ENCODE assay signal across 8 mouse cellular contexts in the genomic region with DNA sequence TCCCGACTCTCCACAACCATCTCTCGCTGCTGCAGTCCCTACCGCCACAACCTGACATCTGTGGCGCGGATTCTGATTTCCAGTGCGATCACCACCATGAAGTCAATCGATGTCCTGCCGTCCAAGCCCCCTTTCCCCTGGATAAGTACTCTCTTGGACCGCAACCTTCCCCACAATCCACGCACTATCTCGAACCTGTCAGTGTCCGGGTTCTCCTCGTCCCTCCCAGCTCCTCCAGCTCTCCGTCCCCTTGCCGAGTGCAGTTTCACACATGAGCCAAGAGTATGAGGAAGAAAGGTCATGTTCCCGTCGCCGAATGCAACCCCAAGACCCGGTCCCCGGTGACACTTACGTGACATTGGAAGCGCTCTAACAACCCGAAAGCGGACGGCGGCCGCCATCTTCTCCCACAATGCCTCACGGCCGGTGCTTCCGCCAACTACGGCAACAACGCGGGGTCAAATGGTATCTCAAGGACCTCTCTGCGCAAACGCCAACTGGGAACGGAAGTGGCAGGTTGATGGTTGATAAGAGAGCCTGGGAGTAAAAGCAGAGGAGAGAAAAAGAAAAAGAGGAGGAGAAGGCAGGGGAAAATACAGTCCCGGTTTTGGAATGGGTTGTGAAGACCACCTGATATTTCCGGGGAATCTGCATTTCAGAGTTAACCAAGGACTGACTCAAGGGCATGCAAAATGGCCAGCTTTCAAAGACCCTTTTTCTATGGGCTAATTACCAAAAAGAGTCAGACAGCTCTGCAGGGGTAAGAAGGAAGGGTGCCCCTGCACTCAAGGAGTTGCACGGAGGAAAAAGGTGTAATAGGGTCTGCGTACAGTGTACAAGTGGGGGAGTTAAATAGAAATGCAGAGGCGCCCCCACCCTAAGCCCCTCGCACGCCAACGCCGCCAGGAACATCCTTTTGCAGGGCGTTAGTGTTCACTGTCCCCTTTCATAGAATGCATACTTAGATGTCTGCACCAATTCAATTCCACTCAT. TPM values are rescaled to one million over a fixed set of nuclear protein-coding genes. Genes with fewer than 3 reads are reported as not detected.
DNase-seq lines count a peak whose midpoint lies in the region; ATAC-seq and TF ChIP-seq lines count a peak whose summit lies in the region.

Gene Ndufa9 (minus strand): TSS at position 425 of the 993 bp plus-strand sequence.

- peaks cover 7% of the 10 kb centered on the region for H3K36me3 ChIP-seq in hindbrain, embryonic 10.5 days
- H3K36me3 ChIP-seq in lung, postnatal 0 days (ENCODE audit: insufficient read depth, low read length): no peaks in the 10 kb centered on the region

- peak; percentile 66 for TF ChIP-seq EP300 in lung, postnatal 0 days (IDR thresholded peaks at IDR 0.05)

- no peaks in the 10 kb centered on the region for H3K27me3 ChIP-seq in hindbrain, embryonic 10.5 days (ENCODE audit: insufficient read depth, poor library complexity, severe bottlenecking)
- no peaks in the 10 kb centered on the region for H3K27me3 ChIP-seq in lung, postnatal 0 days (replicated peaks; ENCODE audit: insufficient read depth, low read length)

- peak within 1 kb of the TSS; percentile 71 for H3K4me2 ChIP-seq in lung, postnatal 0 days (replicated peaks; ENCODE audit: low read depth, low read length)

- ATAC-seq in frontal cortex, adult (ENCODE audit: low TSS enrichment): peak; percentile 95
- peak; percentile 90 for ATAC-seq in lung, postnatal 0 days

- H3K27ac ChIP-seq in hindbrain, embryonic 10.5 days: peak within 1 kb of the TSS; percentile 87
- H3K27ac ChIP-seq in lung, postnatal 0 days (ENCODE audit: low read length): peak within 1 kb of the TSS; percentile 35; the same call in 1 of the 2 replicates

- H3K9ac ChIP-seq in lung, postnatal 0 days (replicated peaks; ENCODE audit: low read depth): peak within 1 kb of the TSS; percentile 88

- no peak for TF ChIP-seq CTCF in lung, postnatal 0 days (IDR thresholded peaks at IDR 0.05)

- peak within 1 kb of the TSS; percentile 75 for H3K4me3 ChIP-seq in hindbrain, embryonic 10.5 days
- H3K4me3 ChIP-seq in lung, postnatal 0 days (ENCODE audit: low read depth, low read length): peak within 1 kb of the TSS; percentile 77

- no peaks in the 10 kb centered on the region for H3K9me3 ChIP-seq in hindbrain, embryonic 10.5 days
- H3K9me3 ChIP-seq in lung, postnatal 0 days (ENCODE audit: low read length): no peaks in the 10 kb centered on the region

- WGBS in hindbrain, embryonic 10.5 days: 8% methylated on average over 46 of the region's 46 CpGs
- whole genome bisulfite sequencing in lung, postnatal 0 days: 7% methylated on average over 46 of the region's 46 CpGs

- H3K4me1 ChIP-seq in hindbrain, embryonic 10.5 days (replicated peaks): peaks cover 16% of the 10 kb centered on the region
- peaks cover 15% of the 10 kb centered on the region; the same call in 1 of the 2 replicates for H3K4me1 ChIP-seq in lung, postnatal 0 days (ENCODE audit: insufficient read depth, low read depth, low read length)

- peak; percentile 92 for DNase-seq in MN1 (ENCODE audit: low spot score)
- peak; percentile 96 for DNase-seq in cerebellum, adult 9-10 months
- DNase-seq in hindbrain, embryonic 10.5 days (ENCODE audit: low spot score): peak; percentile 94
- DNase-seq in layer of hippocampus, adult 9-11 months: peak; percentile 93
- peak; percentile 94 for DNase-seq in lung, postnatal 0 days (ENCODE audit: low spot score)
- DNase-seq in ovary, postnatal 14 days (ENCODE audit: low spot score): peak; percentile 91
- DNase-seq in thymus, postnatal 14 days: peak; percentile 94

RNA-seq across cellular contexts. Expression of gene Ndufa9, which starts in this region (rescaled TPM):
- 185 and 192 TPM in 2 replicates for polyA plus RNA-seq in hindbrain, embryonic 10.5 days (2016; fragmentation: Nextera tagmentation; extraction: Ambion mirVana)
- 136 and 141 TPM in 2 replicates for polyA plus RNA-seq in lung, postnatal 0 days (2015; fragmentation: Nextera tagmentation; extraction: Ambion mirVana)

Comparison
In these comparisons a context has a peak if more than half of its experiments do, and no peak if none do; other contexts are left out.
1. Peak in every context shown above with its lines: DNase-seq, ATAC-seq, H3K4me3 ChIP-seq and H3K27ac ChIP-seq.